Mouse (Mus musculus): ENCODE data around the gene Fbxw13.
"Not testable (repeated sequence)": the region's sequence is repeated elsewhere in the genome, so short reads cannot be mapped to it uniquely, and the experiment has no call there.

The Fbxw13 gene

DNA sequence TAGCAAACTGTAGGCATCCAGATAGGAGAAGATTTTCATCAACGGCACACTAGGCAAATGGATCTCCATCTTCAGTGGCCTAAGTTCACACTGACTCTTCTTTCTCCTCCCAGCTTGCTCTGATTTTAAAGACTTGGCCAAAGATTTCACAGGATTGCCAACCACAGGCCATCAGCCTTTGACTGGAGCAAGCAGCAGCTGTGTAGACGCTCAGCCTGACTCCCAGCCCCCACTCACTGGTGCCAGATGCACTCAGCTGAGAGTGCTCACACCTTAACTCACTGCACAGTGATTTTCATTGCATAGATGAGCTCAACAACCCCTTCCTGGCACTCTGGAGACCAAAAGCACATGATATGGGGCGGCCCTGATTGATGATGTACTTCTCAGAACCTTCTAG is at the start of gene Fbxw13:
TSS of gene Fbxw13 (minus strand) at position 101 of the 400 bp plus-strand sequence.
- not testable (repeated sequence) for DNase-seq (ENCODE audit: low spot score)

DNA sequence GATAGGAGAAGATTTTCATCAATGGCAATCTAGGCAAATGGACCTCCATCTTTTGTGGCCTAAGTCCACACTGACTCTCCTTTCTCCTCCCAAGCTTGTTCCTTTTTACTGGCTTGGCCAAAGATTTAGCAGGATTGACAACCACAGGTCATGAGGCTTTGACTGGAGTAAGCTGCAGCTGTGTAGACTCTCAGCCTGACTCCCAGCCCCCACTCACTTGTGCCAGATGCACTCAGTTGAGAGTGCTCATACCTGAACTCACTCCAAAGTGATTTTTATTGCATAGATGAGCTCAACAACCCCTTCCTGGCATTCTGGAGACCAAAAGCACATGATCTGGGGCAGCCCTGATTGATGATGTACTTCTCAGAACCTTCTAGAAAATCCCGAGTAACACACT is 38.9 kb upstream of the Fbxw13 start, which contains the start of gene Fbxw20:
TSS of gene Fbxw20 (minus strand) at position 101 of the 400 bp plus-strand sequence.
- no peak for DNase-seq (ENCODE audit: low spot score)

GRCm38 (mm10) chr9:109218449-109218848 is 22.7 kb upstream of the Fbxw13 start:
- no peak for DNase-seq (ENCODE audit: low spot score)

DNA sequence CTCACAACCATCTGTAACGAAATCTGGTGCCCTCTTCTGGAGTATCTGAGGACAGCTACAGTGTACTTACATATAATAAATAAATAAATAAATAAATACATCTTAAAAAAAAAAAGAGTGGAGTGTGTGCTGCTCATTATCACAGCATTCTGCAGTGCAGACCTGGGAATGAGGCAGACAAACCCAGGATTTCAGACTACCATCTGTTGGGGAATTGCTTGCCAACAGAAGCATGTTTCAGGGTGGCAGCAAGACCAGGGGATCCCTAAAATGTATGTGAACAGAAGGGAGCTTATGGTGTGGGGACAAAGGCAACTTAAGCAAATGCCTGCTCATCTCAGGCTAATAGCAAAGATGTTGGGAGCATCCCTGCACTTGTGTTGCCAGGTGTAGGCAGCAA is 5.6 kb upstream of the Fbxw13 start:
- DNase-seq (ENCODE audit: low spot score): not testable (repeated sequence)

DNA sequence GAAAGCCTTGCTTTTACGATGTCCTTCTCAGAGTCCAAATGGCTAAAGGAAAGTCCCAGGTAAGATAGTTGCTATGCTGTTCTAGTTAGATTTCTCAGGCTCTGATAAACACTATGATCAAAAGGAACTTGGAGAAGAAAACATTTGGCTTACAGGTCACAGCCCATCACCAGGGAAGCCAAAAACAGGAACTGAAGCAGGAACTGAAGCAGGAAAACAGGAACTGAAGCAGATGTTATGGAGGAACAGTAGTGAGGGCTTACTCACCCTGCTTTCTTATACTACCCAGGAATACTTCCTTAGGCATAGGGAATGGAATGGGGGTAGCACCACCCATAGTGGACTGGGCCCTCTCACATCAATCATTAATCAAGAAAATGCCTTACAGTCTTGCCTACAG is 4.6 kb upstream of the Fbxw13 start:
- no peak for DNase-seq (ENCODE audit: low spot score)

DNA sequence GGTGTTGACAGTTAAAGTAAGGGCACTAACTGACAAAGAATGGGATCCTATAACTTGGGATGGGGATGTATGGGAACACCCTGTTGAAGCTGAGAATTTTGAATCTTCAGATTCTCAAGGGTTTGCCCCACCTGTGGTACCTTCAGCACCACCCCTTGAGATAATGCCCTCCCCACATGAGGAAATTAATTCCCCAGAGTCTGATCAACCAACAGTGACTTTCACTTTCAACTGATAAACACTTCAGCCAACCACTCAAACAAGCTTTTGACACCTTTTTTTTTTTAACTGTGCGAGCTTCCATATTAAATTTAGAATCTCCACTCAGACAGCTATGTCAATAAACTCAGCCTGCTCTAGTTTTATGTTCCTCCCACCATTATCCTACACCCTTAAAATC is 3.6 kb upstream of the Fbxw13 start:
- no peak for DNase-seq (ENCODE audit: low spot score)

DNA sequence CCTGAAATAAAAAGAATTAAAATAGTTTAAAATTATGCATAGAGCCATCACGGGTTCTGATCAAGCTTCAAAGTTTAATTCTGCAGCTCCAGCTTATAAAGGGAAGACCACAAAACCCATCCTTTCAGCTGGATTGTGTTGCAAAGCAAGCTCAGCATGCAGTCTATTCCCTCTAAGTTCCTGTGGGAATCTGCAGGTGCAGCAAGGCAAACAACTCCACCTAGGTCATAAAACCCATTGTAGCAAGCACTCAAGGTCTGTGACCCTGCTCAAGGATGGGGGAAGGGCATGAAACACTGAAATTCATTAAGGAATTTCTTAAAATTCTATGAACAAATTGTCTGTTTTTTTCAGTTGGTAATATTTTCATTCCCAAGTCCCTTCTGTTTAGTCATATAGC is 18.6 kb downstream of the Fbxw13 start:
- DNase-seq (ENCODE audit: low spot score): no peak

- no peak for DNase-seq (ENCODE audit: low spot score)
Measured at GRCm38 (mm10) chr9:109176301-109176700, 19.5 kb downstream of the Fbxw13 start.

- DNase-seq (ENCODE audit: low spot score): no peak
Measured at GRCm38 (mm10) chr9:109167316-109167715, 28.5 kb downstream of the Fbxw13 start.

GRCm38 (mm10) chr9:109161941-109162340 is 33.8 kb downstream of the Fbxw13 start, which contains the start of gene Fbxw21:
Fbxw21 (minus strand) TSS chr9:109162041.
- DNase-seq (ENCODE audit: low spot score): no peak

GRCm38 (mm10) chr9:109140414-109140813 is 55.4 kb downstream of the Fbxw13 start:
- DNase-seq (ENCODE audit: low spot score): not testable (repeated sequence)

GRCm38 (mm10) chr9:109130076-109130475 is 65.7 kb downstream of the Fbxw13 start:
- DNase-seq (ENCODE audit: low spot score): no peak

Measured in ovary, postnatal 14 days (tissue).